Mouse (Mus musculus): Measurements from ENCODE around the gene Hpd.

Gene Hpd

DNA sequence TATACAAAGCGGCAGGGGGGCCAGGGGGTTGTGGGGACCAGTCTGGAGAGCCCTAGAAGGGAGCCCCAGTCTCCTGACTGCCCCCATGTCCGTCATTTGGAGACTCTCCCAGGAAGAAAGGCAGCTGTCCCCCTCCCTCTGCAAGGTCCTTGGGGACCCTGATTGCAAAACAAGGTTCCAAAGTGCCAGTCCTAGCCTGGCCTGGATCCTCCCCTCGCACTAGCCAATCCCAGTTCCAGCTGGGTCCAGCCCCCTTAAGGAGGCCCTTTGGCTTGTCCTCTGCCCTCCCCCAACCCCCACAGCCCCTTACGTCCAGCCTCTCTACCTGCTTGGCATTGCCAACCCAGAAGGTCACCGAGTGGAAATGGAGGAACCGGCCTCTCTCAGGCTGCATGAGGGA, 991 bp downstream of the Hpd start:
- no peak for DNase-seq

DNA sequence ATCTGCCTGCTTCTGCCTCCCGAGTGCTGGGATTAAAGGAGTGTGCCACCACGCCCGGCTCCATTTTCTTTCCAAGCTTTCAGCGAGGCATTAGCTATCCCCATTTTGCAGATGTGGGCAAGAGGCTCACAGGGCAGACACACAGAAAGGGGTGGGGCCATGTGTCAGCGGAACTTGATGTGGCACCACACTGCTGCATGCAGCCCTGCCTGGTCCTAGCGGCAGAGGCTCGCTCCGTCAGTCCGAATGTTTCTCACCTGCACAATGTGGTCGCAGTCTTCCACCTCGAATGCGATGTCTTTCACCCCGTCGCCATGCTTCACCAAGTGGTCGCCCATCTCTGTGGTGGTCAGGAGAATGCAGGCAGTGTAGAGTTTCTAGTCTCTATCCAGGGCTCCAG, 2.1 kb downstream of the Hpd start:
- DNase-seq: no peak

DNA sequence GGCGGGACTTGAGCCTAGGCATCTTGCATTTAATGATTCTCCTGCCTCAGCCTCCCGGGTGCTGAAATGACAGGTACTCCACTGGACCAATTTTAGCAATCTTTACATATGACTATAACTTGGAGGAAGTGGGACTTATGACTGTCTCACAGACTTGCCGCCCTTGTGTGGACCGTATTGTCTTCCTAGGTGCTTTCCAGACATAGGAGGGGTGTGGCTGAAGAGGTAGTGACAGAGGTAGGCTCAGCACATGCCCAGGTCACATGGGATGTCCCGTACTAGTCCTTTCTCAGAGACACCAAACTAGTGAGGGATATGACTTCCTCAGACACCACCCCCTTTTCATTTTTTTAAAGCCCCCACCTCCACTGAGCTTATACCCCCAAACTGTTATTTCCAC, 3.7 kb downstream of the Hpd start:
- DNase-seq: no peak

DNA sequence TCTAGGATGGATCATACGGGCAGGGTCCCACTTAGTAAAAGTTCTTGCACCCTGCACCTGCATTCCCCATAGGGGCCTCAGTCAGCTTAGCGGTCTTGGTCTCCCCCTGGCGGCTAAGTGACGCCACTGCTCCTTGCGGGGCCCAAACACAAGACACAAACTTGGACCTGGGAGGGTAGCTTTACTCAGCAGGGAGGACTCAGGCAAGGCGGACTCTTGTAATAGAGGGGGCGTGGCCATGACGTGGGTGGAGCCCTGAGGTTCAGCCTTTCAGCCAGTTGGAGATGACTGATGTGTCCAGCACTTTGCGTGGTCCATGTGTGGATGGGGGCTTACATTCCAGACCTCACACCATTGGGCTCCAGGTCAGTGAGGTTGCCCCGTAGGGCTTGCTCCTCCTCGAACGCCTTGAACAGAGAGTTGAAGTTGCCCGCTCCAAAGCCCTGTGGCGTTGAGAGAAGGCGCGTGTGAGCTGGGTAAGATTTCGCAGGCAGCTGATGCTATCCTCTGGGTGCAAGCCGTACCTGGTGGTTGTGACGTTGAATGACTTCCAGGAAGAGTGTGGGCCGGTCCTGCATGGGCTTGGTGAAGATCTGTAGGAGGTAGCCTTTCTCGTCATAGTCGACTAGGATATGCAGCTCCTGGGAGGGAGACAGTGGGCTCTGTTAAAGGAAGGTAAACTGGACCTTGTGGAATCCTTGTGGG, 10.7 kb downstream of the Hpd start:
- DNase-seq: peak; percentile 74

DNA sequence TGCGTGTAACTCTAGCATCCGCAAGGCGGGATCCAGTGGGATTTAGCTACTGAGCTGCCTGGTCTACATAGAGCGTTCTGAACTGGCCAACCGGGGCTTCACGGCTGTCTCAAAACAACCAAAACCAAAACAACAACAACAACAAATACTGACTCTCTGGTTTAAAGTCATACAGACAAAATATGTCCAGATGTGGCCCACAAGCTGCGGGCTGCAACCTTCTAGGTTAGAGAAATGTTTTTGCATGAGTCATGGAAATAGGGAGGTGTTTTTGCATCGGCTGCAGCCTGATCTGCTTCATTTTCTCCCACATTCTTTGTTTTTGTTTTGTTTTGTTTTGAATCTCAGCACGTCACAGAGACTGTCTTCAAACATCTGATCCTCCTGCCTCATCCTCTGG, 12.2 kb downstream of the Hpd start:
- no peak for DNase-seq

DNA sequence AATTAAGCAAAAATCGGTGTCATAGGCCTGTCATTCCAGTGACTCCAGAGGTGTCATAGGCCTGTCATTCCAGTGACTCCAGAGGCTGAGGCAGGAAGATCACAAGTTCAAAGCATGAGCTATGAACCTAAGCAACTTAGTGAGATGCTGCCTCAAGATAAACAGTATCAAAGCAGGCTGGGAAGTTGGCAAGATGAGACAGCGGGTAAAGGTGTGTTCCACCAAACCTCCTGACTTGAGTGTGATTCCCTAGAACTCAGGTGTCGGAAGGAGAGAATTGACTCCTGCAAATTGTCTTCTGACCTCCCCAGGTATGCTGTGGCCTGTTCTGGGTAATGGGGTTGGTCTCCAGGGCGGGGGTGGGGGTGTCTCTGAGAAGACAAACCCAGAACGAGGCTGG, 13.2 kb downstream of the Hpd start, which contains the start of gene Psmd9:
Gene Psmd9, plus strand, starts transcription at position 130 of the 400 bp plus-strand sequence.
- DNase-seq: no peak

DNA sequence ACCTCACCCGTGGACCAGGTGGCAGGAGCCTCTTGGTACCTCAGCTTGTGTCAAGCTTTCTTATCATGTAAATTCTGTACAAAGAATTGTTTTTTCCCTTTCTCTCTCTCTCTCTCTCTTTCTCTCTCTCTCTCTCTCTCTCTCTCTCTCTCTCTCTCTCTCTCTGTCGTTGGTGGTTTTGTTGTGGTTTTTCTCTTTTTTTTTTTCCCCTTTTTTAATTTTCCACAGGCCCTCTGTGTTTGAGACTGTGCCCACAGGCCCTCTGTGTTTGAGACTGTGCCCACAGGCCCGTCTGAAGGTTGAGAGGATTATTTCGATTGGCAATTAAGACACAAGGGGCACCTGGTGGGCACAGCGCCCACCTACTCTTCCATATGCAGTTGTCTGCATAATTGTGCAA, 14.9 kb downstream of the Hpd start:
- DNase-seq: no peak

DNA sequence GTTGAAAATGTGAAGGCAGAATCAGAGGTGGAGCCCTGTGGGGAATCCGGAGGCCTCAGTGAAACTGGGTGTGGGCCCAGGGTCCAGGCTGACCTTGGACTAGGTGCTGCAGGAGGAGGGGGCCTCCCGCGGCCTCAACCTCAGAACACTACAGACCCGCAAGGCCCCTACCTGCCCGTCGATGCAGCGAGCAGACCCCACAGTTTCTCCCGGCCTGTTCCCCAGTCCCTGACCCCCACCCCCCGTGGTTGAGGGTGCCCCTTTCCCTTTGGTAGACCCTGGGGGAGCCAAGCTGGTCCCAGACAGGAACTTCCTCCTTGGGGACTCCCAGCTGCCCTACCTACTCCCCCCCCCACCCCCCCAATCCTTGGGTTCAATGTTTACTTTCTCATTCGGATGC, 16.1 kb downstream of the Hpd start:
- no peak for DNase-seq

GRCm38 (mm10) chr5:123162942-123163341, 19.6 kb downstream of the Hpd start:
- no peak for DNase-seq

DNA sequence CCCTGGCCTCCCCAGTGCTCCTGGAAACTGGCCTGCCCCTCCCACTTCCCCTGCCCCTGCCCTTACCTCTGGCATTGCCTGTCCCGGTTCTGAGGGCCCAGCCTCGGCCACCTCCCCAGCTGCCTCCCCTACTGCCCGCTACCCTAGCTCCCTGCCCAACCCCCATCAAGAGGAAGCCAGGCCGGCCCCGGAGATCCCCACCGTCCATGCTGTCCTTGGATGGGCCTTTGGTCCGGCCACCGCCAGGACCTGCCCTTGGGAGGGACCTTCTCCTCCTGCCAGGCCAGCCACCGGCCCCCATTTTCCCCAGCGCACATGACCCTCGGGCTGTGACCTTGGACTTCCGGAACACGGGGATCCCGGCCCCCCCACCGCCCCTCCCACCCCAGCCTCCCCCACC, 22.2 kb downstream of the Hpd start:
- DNase-seq: no peak

DNA sequence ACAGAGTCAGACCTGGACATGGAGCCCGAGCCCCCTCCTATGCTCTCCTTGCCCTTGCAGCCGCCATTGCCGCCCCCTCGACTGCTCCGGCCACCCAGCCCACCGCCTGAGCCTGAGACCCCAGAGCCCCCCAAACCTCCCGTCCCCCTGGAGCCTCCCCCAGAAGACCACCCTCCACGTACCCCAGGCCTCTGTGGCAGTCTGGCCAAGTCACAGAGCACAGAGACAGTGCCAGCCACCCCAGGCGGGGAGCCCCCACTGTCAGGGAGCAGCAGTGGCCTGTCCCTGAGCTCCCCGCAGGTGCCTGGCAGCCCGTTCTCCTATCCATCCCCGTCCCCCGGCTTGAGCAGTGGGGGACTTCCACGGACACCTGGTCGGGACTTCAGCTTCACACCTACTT, 22.7 kb downstream of the Hpd start:
- no peak for DNase-seq

DNA sequence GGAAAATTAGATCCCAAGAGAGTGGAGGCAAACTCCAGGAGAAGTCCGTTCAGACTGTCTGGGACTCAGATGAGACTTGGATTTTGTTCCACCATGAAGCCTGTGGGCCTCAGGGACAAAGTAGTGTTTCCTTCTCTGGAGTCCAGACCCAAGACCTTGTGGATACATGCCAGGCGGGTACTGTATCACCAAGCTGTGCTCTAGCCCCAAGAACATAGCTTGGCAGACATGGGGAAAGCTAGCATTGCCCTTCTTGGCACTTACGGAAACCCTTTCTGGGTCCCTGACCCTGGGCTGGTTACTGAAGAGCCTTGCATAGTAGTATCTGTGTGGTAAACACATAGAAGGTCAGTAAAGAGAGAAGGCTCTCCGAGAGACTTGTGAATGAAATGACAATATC, 23.1 kb downstream of the Hpd start:
- DNase-seq: no peak

GRCm38 (mm10) chr5:123157972-123158371, 24.6 kb downstream of the Hpd start:
- no peak for DNase-seq

DNA sequence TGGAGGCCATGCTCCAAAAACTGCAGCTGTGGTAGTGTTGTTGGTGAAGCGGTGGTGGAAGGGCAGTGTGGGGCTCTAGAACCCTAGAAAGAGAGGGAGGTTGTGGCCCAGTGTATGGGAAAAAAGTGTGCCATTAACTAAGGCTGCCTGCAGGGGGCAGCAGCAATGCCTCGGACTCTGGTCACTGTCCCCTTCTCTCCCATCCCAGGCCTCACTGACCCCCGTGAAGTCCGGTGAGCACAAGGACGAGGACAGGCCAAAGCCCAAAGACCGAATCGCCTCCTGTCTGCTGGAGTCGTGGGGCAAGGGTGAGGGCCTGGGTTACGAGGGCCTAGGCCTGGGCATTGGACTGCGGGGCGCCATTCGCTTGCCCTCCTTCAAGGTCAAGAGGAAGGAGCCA, 25.8 kb downstream of the Hpd start:
- no peak for DNase-seq

DNA sequence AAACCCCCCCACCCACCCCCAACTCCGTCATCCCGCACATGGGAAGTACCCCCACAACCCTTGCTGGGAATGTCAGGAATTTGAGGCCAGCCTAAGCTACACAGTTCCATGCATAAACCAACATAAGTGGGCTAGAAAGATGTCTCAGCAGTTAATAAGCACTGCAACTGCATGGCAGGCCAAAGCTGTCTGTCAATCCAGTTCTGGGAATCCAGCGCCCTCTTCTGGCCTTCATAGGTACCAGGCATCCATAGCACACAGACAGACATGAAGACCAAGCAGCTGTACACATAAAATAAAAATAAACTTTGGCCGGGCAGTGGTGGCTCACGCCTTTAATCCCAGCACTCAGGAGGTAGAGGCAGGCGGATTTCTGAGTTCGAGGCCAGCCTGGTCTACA, 27.1 kb downstream of the Hpd start:
- DNase-seq: no peak

GRCm38 (mm10) chr5:123152901-123153300, 29.6 kb downstream of the Hpd start:
- no peak for DNase-seq

- DNase-seq: no peak
These were observed 30.7 kb downstream of the Hpd start for GRCm38 (mm10) chr5:123151707-123152362.

DNA sequence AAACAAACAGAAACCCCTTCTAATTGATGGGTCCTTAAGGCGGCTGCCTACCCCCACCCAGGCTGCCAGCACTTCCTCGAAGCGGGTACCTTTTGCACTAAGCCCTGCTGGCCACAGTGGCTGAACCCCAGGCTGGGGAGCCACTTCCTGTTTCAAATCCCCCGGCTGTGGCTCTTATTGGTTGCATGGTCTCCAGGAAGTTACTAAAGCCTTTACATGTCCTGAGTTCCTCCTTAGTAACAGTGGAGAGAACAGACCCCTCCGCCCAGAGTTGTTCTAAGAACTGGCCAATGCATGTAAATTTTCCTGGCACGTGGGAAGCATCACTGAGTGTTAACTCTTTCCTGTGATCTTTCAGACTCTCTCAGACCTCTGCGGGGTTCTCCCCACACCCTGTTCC, 31.4 kb downstream of the Hpd start:
- no peak for DNase-seq

DNA sequence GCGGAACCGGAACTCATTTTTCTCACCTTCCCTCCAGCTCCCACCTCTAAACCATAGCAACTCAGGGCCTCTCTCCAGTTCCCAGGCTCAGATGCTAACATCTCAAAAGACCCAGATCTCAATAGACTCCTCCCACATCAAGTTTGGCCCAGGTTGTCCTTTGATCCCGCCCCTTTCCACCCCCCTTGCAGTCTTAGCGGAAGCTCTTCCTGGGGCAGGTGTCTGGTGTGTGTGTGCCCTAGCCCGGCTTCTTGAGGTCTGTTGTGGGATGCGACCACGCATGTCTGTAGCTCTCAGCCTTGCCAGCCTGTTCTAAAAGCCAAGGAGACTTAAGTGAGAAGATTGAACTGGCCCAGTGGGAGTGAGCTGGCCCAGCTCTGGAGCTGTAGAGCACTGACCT, 31.9 kb downstream of the Hpd start:
- DNase-seq: no peak

DNA sequence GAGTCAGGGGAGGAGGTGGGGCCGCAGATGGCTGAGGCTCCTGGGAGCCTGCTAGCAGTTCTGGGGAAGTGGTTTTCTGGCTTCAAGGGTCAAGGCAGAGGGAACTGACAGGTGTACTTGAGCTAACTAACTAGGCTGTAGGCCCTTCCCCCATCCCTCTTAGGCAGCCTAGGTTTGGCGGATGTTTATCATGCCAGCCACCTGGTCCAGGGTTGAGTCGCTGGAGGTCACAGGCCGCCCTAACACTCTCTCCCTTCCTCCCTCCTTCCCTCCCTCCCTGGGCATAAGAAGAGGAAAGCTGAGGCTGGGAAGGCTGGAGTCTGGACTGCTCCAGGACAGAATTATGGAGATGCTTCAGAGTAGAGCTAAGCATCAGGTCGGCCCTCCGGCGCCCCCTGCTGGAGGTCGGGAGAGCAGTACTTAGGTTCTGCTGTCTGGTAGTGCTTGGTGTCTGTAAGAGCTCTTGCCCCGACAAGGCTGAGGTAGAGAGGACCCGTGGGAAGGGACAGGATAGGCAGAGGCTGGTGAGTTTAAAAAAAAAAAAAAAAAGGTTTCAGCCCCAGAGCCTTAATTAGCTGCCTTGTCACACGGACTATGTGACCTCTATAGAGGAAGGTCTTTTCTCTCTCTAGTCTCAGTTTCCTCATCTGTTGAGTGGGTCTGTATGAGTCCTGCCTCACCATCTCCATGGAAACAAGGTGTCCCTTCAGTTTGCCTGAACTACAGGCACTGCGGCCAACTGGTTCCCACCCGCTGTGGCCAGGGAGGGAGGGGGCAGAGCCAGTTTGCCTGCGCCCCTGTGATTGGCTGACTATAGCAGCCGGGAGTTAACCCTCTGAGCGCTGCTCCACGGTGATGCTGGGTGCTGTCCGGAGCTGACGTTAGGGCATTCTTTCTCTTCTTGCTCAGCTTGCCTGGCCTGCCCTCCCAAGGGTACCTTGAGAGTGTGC, 32.8 kb downstream of the Hpd start:
- peak; percentile 82 for DNase-seq

GRCm38 (mm10) chr5:123148073-123148722, 34.3 kb downstream of the Hpd start:
- no peak for DNase-seq

GRCm38 (mm10) chr5:123147569-123147968, 35.0 kb downstream of the Hpd start:
- DNase-seq: no peak

- no peak for DNase-seq
These were observed 36.2 kb downstream of the Hpd start for GRCm38 (mm10) chr5:123146357-123146756.
